Mouse (Mus musculus) limb, embryonic 10.5 days (tissue): ENCODE results near the gene Phf2. TPM values are rescaled to one million over a fixed set of nuclear protein-coding genes. Genes with fewer than 3 reads are reported as not detected.
A peak's percentile ranks its signal among the peaks of the same experiment; 100 is the strongest.
"Not testable (repeated sequence)": the region's sequence is repeated elsewhere in the genome, so short reads cannot be mapped to it uniquely, and the experiment has no call there.

Source experiments
- DNase-seq: peaks from one replicate; pipeline ENCODE4 v3.0.0-alpha.2; 2017; ENCODE audit warnings: low spot score
- H3K27ac ChIP-seq: fragments of 300-500 bp; sonication (generic); 2 replicates; pipeline ENCODE4 v1.5.1; 2016; ENCODE audit warnings: mild to moderate bottlenecking
- H3K27me3 ChIP-seq: fragments of 300-500 bp; sonication (generic); 2 replicates; pipeline ENCODE4 v1.6.1; 2016; ENCODE audit warnings: low read depth, mild to moderate bottlenecking; ENCODE audit not compliant: poor library complexity, severe bottlenecking
- H3K36me3 ChIP-seq: fragments of 300-500 bp; sonication (generic); 2 replicates; pipeline ENCODE4 v1.6.1; 2016; ENCODE audit warnings: mild to moderate bottlenecking, moderate library complexity
- H3K4me1 ChIP-seq: fragments of 300-500 bp; sonication (generic); 2 replicates; pipeline ENCODE4 v1.6.1; 2016
- H3K4me3 ChIP-seq: fragments of 300-500 bp; sonication (generic); 2 replicates; pipeline ENCODE4 v1.5.1; 2016; ENCODE audit warnings: mild to moderate bottlenecking, moderate library complexity
- H3K9me3 ChIP-seq: fragments of 300-500 bp; sonication (generic); replicated peaks from 2 replicates; pipeline ENCODE4 v1.6.1; 2016; ENCODE audit warnings: mild to moderate bottlenecking
- WGBS: fragments of 180-500 bp; shearing (Covaris S2); methylation state at CpG from one replicate; pipeline ENCODE4 v1.1.7; 2016; 5-methylcytosine and 5-hydroxymethylcytosine counted together
- polyA plus RNA-seq: library from polyadenylated mRNA; unstranded; fragments of >200 nt; fragmentation: Nextera tagmentation; extraction: Ambion mirVana; gene quantifications from 2 replicates; pipeline ENCODE4 v1.2.1, GENCODE M21; 2016

Gene Phf2
- polyA plus RNA-seq, 1 experiment from 2014 or later: 8.2 TPM

- H3K36me3 ChIP-seq: peaks cover 100% of the 10 kb centered on the region
Observed at GRCm38 (mm10) chr13:48822288-48822687, 48.6 kb downstream of the Phf2 start.

GRCm38 (mm10) chr13:48819131-48819530 is 51.8 kb downstream of the Phf2 start:
- DNase-seq: no peak
- Histone ChIP-seq H3K27ac (no peak overlapping the region), H3K36me3 (peaks cover 100% of the 10 kb centered on the region), H3K4me1 (no peaks in the 10 kb centered on the region), H3K27me3 (no peaks in the 10 kb centered on the region), H3K4me3 (no peak overlapping the region), H3K9me3 (no peaks in the 10 kb centered on the region)
- 78% methylated on average over 3 of the region's 3 CpGs for WGBS

More at GRCm38 (mm10) chr13:48822288-48822687, 48.6 kb downstream of the Phf2 start:
- 96% methylated on average over 10 of the region's 10 CpGs for WGBS
- DNase-seq: no peak
- Histone ChIP-seq H3K4me3 (no peak overlapping the region), H3K27me3 (no peaks in the 10 kb centered on the region), H3K27ac (no peak overlapping the region), H3K4me1 (no peaks in the 10 kb centered on the region), H3K9me3 (no peaks in the 10 kb centered on the region)

GRCm38 (mm10) chr13:48814406-48814805 is 56.5 kb downstream of the Phf2 start:
- 93% methylated on average over 1 of the region's 1 CpGs for WGBS
- Histone ChIP-seq H3K27ac (no peak overlapping the region), H3K4me3 (no peak overlapping the region), H3K4me1 (no peaks in the 10 kb centered on the region), H3K36me3 (peaks cover 100% of the 10 kb centered on the region), H3K27me3 (no peaks in the 10 kb centered on the region), H3K9me3 (no peaks in the 10 kb centered on the region)
- no peak for DNase-seq

- 82% methylated on average over 9 of the region's 9 CpGs for WGBS
- Histone ChIP-seq H3K4me3 (no peak overlapping the region), H3K4me1 (no peaks in the 10 kb centered on the region), H3K36me3 (peaks cover 97% of the 10 kb centered on the region), H3K27me3 (no peaks in the 10 kb centered on the region), H3K9me3 (no peaks in the 10 kb centered on the region), H3K27ac (no peak overlapping the region)
- DNase-seq: no peak
Observed at GRCm38 (mm10) chr13:48810991-48811390, 59.9 kb downstream of the Phf2 start.

GRCm38 (mm10) chr13:48810274-48810823 is 60.6 kb downstream of the Phf2 start:
- no peaks in the 10 kb centered on the region for H3K9me3 ChIP-seq
- H3K36me3 ChIP-seq: peaks cover 97% of the 10 kb centered on the region
- no peak overlapping the region for H3K4me3 ChIP-seq
- no peaks in the 10 kb centered on the region for H3K27me3 ChIP-seq
- H3K4me1 ChIP-seq: no peaks in the 10 kb centered on the region
- WGBS: 89% methylated on average over 7 of the region's 7 CpGs
- no peak for DNase-seq
- H3K27ac ChIP-seq: no peak overlapping the region; the same call in 1 of the 2 replicates

- DNase-seq, H3K4me3 ChIP-seq, H3K4me1 ChIP-seq, H3K9me3 ChIP-seq, H3K27me3 ChIP-seq, H3K27ac ChIP-seq: not testable (repeated sequence)
- peaks cover 96% of the 10 kb centered on the region for H3K36me3 ChIP-seq
- WGBS: 87% methylated on average over 4 of the region's 4 CpGs
Observed at GRCm38 (mm10) chr13:48809668-48810067, 61.3 kb downstream of the Phf2 start.

- peaks cover 95% of the 10 kb centered on the region for H3K36me3 ChIP-seq
- no peak overlapping the region for H3K27ac ChIP-seq
- 74% methylated on average over 5 of the region's 5 CpGs for WGBS
Observed at GRCm38 (mm10) chr13:48807481-48808031, 63.4 kb downstream of the Phf2 start.

GRCm38 (mm10) chr13:48802181-48802580 is 68.7 kb downstream of the Phf2 start:
- H3K36me3 ChIP-seq: peaks cover 59% of the 10 kb centered on the region
- no peak for DNase-seq
- 36% methylated on average over 15 of the region's 15 CpGs for WGBS

More at GRCm38 (mm10) chr13:48807481-48808031, 63.4 kb downstream of the Phf2 start:
- Histone ChIP-seq H3K9me3 (no peaks in the 10 kb centered on the region), H3K4me3 (no peak overlapping the region), H3K4me1 (no peaks in the 10 kb centered on the region), H3K27me3 (no peaks in the 10 kb centered on the region)
- peak; percentile 76 for DNase-seq

GRCm38 (mm10) chr13:48800850-48801546 is 69.9 kb downstream of the Phf2 start:
- peaks cover 20% of the 10 kb centered on the region for H3K4me1 ChIP-seq
- peaks cover 47% of the 10 kb centered on the region for H3K36me3 ChIP-seq
- no peak overlapping the region for H3K4me3 ChIP-seq
- no peaks in the 10 kb centered on the region for H3K9me3 ChIP-seq
- H3K27ac ChIP-seq: no peak overlapping the region
- DNase-seq: peak; percentile 89
- peaks cover 6% of the 10 kb centered on the region; the same call in 1 of the 2 replicates for H3K27me3 ChIP-seq
- WGBS: 24% methylated on average over 11 of the region's 11 CpGs

More at GRCm38 (mm10) chr13:48802181-48802580, 68.7 kb downstream of the Phf2 start:
- no peaks in the 10 kb centered on the region for H3K9me3 ChIP-seq
- no peak overlapping the region for H3K4me3 ChIP-seq
- H3K4me1 ChIP-seq: peaks cover 16% of the 10 kb centered on the region
- peaks cover 2% of the 10 kb centered on the region; the same call in 1 of the 2 replicates for H3K27me3 ChIP-seq
- H3K27ac ChIP-seq: no peak overlapping the region

GRCm38 (mm10) chr13:48798256-48798771 is 72.6 kb downstream of the Phf2 start:
- H3K27me3 ChIP-seq: peaks cover 6% of the 10 kb centered on the region; the same call in 1 of the 2 replicates
- WGBS: 40% methylated on average over 14 of the region's 14 CpGs
- no peak overlapping the region for H3K27ac ChIP-seq

GRCm38 (mm10) chr13:48796906-48797305 is 74.0 kb downstream of the Phf2 start:
- no peak overlapping the region for H3K27ac ChIP-seq
- peaks cover 8% of the 10 kb centered on the region for H3K36me3 ChIP-seq
- WGBS: 72% methylated on average over 11 of the region's 11 CpGs
- no peak for DNase-seq
- no peak overlapping the region for H3K4me3 ChIP-seq
- peaks cover 6% of the 10 kb centered on the region; the same call in 1 of the 2 replicates for H3K27me3 ChIP-seq
- peaks cover 20% of the 10 kb centered on the region for H3K4me1 ChIP-seq
- no peaks in the 10 kb centered on the region for H3K9me3 ChIP-seq

More at GRCm38 (mm10) chr13:48798256-48798771, 72.6 kb downstream of the Phf2 start:
- peaks cover 22% of the 10 kb centered on the region for H3K36me3 ChIP-seq
- no peak for DNase-seq
- H3K9me3 ChIP-seq: no peaks in the 10 kb centered on the region
- peaks cover 20% of the 10 kb centered on the region for H3K4me1 ChIP-seq
- no peak overlapping the region for H3K4me3 ChIP-seq

GRCm38 (mm10) chr13:48795711-48796110 is 75.2 kb downstream of the Phf2 start:
- H3K36me3 ChIP-seq: no peaks in the 10 kb centered on the region
- no peak overlapping the region for H3K27ac ChIP-seq
- peaks cover 20% of the 10 kb centered on the region for H3K4me1 ChIP-seq
- no peak for DNase-seq
- 82% methylated on average over 6 of the region's 6 CpGs for WGBS
- no peak overlapping the region for H3K4me3 ChIP-seq
- no peaks in the 10 kb centered on the region for H3K9me3 ChIP-seq
- H3K27me3 ChIP-seq: peaks cover 6% of the 10 kb centered on the region; the same call in 1 of the 2 replicates
